Mouse (Mus musculus): ENCODE data around the gene Ip6k2.

DNA sequence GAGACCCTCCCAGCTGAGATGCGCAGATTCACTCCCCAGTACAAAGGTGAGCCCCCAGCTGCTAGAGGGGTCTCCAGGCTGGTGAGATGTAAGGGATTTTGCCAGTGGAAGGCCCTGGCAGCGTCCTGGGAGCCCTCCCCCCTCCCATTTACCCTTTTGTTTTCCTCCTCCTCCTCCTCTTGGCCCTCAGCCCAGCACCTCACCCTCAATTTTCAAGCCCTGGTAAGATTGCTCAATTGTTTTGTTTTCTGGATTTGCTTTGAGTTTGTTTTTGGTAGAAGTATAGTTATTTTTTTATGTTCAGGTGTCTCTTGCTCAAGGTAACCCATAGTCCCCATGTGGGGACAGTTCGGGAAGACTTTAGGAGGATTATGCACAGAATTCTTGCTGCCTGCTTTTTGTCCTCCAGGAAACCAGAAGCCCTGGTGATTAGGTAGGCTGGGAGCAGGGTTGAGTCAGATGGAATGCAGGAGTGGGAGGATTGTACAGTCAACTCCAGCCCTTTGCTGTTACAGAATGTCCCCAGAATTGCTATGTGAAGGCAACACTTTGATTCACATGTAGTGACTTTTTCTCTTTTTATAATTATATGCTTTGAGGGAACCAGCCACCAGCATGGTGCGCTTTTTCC, 12.9 kb downstream of the Ip6k2 start:
- TF ChIP-seq POLR2A (IDR thresholded peaks at IDR 0.05; ENCODE audit: extremely low read depth, insufficient read depth, low read length) = no peak
- TF ChIP-seq CTCF (IDR thresholded peaks at IDR 0.05; ENCODE audit: extremely low read depth, insufficient read depth, low read length) = no peak

Measured in cortical plate, adult 2 months (tissue).